Mouse (Mus musculus) heart, embryonic 11.5 days (tissue): Measurements from ENCODE around the gene Ppp1r1c. TPM values are rescaled to one million over a fixed set of nuclear protein-coding genes. Genes with fewer than 3 reads are reported as not detected.
"Not testable (repeated sequence)": the region's sequence is repeated elsewhere in the genome, so short reads cannot be mapped to it uniquely, and the experiment has no call there.

Source experiments
- ATAC-seq: fragments of 200-750 bp; cut with Nextera tagmentation; replicated peaks from 2 replicates; pipeline ENCODE4 v1.8.0; 2017; ENCODE audit warnings: moderate library complexity; ENCODE audit not compliant: insufficient number of reproducible peaks, low FRiP score, low TSS enrichment
- H3K27ac ChIP-seq: fragments of 300-500 bp; sonication (generic); 2 replicates; pipeline ENCODE4 v1.5.1; 2014; ENCODE audit warnings: mild to moderate bottlenecking, low read depth, low read length
- H3K27me3 ChIP-seq: fragments of 300-500 bp; sonication (generic); 2 replicates; pipeline ENCODE4 v1.6.1; 2014; ENCODE audit warnings: mild to moderate bottlenecking, low read length, mixed read lengths; ENCODE audit not compliant: control insufficient read depth, insufficient read depth
- H3K36me3 ChIP-seq: fragments of 300-500 bp; sonication (generic); 2 replicates; pipeline ENCODE4 v1.6.1; 2014; ENCODE audit warnings: mild to moderate bottlenecking, low read length, moderate library complexity, mixed read lengths; ENCODE audit not compliant: control insufficient read depth, insufficient read depth
- H3K4me1 ChIP-seq: fragments of 300-500 bp; sonication (generic); 2 replicates; pipeline ENCODE4 v1.6.1; 2014; ENCODE audit warnings: low read length; ENCODE audit not compliant: control insufficient read depth, insufficient read depth
- H3K4me2 ChIP-seq: fragments of 300-500 bp; sonication (generic); 2 replicates; pipeline ENCODE4 v1.6.1; 2014; ENCODE audit warnings: mild to moderate bottlenecking, moderate library complexity
- H3K4me3 ChIP-seq: fragments of 300-500 bp; sonication (generic); 2 replicates; pipeline ENCODE4 v1.5.1; 2014; ENCODE audit warnings: low read depth, low read length
- H3K9ac ChIP-seq: fragments of 300-500 bp; sonication (generic); 2 replicates; pipeline ENCODE4 v1.6.1; 2014; ENCODE audit warnings: mild to moderate bottlenecking, low read depth, low read length, moderate library complexity
- H3K9me3 ChIP-seq: fragments of 300-500 bp; sonication (generic); replicated peaks from 2 replicates; pipeline ENCODE4 v1.6.1; 2016; ENCODE audit warnings: low read length; ENCODE audit not compliant: control insufficient read depth
- WGBS: fragments of 180-500 bp; shearing (Covaris S2); extraction: QIAGEN DNeasy Blood & Tissue Kit; methylation state at CpG from one replicate; pipeline ENCODE4 v1.1.7; 2014; ENCODE audit not compliant: insufficient replicate concordance; 5-methylcytosine and 5-hydroxymethylcytosine counted together
- polyA plus RNA-seq: library from polyadenylated mRNA; unstranded; fragments of >200 nt; fragmentation: Nextera tagmentation; extraction: Ambion mirVana; gene quantifications from 2 replicates; pipeline ENCODE4 v1.2.1, GENCODE M21; 2014

Ppp1r1c gene
- polyA plus RNA-seq, 1 experiment from 2014 or later, result not detected

DNA sequence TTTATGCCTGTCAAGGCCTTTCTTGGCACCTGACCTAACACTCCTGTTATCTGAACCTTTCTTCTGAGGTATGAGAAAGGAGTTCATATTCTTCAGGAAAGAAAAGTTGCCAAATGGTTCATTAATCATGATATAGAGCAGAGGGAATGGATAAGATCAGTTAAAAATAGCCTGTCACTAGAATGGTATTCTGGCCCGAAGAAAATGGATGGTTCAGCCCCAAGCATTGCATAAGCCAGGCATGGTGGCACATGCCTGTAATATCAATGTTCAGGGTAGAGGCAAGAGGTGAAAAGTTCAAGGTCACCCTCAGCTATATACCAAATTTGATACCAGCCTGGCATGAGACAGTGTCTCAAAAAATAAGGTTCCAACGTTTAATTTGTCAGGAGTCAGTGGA lies 85.6 kb downstream of the Ppp1r1c start:
- Histone ChIP-seq H3K9me3 (no peaks in the 10 kb centered on the region), H3K4me1 (peaks cover 4% of the 10 kb centered on the region; the same call in 1 of the 2 replicates), H3K27me3 (no peaks in the 10 kb centered on the region), H3K4me3 (no peak overlapping the region), H3K4me2 (no peak overlapping the region), H3K9ac (no peak overlapping the region), H3K36me3 (no peaks in the 10 kb centered on the region), H3K27ac (no peak overlapping the region)
- ATAC-seq, result no peak
- 41% methylated on average over 2 of the region's 2 CpGs for WGBS

DNA sequence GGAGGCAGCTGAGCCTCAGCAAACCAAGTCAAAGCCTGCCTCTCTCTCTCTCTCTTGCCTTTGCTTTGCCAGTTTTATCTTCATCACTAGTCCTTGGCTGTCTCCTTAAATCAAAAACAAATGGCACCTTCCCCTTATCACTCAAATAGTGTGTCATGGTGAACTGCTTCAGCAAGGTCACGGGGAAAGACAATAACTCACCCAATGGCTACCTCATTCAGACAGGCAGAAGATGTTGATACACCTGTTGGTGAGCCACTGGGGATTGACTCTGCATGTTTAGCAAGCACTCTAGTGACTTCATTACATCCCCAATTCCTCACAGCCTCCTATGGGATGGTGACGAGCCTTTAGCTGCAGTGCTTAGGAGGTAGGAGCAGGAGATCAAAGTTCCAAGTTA lies 89.9 kb downstream of the Ppp1r1c start:
- no peak for ATAC-seq
- no peaks in the 10 kb centered on the region for H3K9me3 ChIP-seq
- WGBS, result 48% methylated on average over 2 of the region's 2 CpGs
- H3K36me3 ChIP-seq, result no peaks in the 10 kb centered on the region
- no peak overlapping the region for H3K4me2 ChIP-seq
- no peak overlapping the region for H3K9ac ChIP-seq
- H3K4me1 ChIP-seq, result peaks cover 4% of the 10 kb centered on the region; the same call in 1 of the 2 replicates
- no peak overlapping the region for H3K27ac ChIP-seq
- H3K4me3 ChIP-seq, result no peak overlapping the region
- no peaks in the 10 kb centered on the region for H3K27me3 ChIP-seq

DNA sequence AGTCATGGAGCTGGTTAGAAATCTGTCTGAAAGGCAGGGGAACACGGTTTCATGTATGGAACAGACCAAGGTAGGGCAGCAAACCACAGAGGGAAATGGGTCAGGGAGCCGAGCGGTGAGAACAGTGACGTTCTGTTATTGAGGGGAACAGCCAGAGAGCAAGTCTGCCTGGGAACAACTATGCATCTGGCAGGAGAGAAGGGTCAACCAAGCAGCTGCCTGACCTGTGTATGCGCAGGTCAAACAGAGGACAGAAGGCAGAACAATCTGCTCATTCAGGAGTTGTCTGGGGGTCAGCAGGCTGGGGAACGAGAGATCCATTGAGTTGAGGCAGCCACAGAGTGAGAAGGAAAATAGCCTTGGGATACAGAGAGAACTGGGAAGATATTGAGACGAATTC lies 91.0 kb downstream of the Ppp1r1c start:
- H3K36me3 ChIP-seq, result no peaks in the 10 kb centered on the region
- no peak overlapping the region for H3K9ac ChIP-seq
- ATAC-seq, result no peak
- 46% methylated on average over 7 of the region's 7 CpGs for WGBS
- no peak overlapping the region for H3K4me3 ChIP-seq
- no peak overlapping the region for H3K4me2 ChIP-seq
- H3K27me3 ChIP-seq, result no peaks in the 10 kb centered on the region
- no peaks in the 10 kb centered on the region for H3K4me1 ChIP-seq
- no peak overlapping the region for H3K27ac ChIP-seq
- no peaks in the 10 kb centered on the region for H3K9me3 ChIP-seq

DNA sequence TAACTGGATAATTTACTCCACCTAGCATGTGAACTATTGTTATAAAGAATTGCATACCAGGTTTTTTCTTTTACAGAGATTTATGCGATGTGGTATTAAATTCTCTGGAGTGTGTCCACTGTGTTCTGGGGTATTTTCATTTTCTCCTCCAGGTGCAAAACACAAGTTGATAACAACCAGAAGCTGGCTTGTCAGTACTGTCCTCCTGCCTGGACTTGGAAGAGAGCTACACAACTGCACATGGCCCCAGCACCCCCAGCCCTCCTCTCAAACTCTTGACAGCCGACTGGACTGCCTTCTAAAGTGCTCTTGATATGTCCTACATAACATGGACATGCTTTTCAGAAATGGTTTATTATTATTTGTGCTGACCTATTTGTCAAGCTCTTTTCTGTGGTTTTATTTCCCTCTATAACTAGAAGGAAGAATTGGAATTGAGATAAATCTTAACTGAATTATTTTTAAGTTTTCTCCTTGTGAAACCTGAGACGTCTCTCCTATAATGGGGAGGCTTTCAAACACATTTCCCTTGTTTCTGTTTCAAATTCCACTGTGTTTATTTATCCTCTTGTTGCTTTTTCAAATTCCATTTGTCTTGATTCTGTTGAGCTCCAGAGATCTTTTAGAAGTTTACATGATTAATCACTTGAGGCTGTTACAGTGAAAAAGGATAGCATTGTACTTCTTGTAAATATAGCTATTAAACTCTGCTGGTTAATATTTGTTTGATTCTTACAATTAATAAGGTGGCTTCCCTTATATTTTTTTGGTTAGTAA lies 108.3 kb downstream of the Ppp1r1c start:
- Histone ChIP-seq H3K4me3 (no peak overlapping the region), H3K9ac (no peak overlapping the region), H3K4me2 (no peak overlapping the region), H3K9me3 (no peaks in the 10 kb centered on the region), H3K27me3 (no peaks in the 10 kb centered on the region), H3K4me1 (no peaks in the 10 kb centered on the region), H3K27ac (no peak overlapping the region), H3K36me3 (no peaks in the 10 kb centered on the region)
- 48% methylated on average over 3 of the region's 3 CpGs for WGBS
- ATAC-seq, result no peak

DNA sequence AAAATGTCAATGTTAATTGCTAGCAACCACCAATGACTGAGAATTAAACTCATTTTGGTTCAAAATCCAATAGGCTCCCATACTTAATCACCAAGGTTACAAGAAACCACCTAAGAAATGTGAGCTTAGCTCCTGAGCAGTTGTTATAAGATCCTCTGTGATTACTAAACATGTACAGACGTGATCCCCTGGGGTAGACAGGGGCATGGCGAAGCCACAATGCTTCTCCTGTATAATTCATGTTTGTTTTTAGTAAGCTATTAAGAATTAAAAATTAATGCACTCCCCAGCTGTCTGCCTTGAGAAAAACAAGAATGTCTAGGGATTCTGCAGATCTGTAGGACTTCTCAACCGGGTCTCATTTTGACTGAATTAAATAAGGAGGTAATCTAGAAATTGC lies 112.0 kb downstream of the Ppp1r1c start:
- Histone ChIP-seq H3K4me2 (no peak overlapping the region), H3K9ac (no peak overlapping the region), H3K9me3 (no peaks in the 10 kb centered on the region), H3K4me3 (no peak overlapping the region), H3K36me3 (no peaks in the 10 kb centered on the region), H3K4me1 (no peaks in the 10 kb centered on the region), H3K27ac (no peak overlapping the region), H3K27me3 (no peaks in the 10 kb centered on the region)
- 77% methylated on average over 3 of the region's 3 CpGs for WGBS
- ATAC-seq, result no peak

DNA sequence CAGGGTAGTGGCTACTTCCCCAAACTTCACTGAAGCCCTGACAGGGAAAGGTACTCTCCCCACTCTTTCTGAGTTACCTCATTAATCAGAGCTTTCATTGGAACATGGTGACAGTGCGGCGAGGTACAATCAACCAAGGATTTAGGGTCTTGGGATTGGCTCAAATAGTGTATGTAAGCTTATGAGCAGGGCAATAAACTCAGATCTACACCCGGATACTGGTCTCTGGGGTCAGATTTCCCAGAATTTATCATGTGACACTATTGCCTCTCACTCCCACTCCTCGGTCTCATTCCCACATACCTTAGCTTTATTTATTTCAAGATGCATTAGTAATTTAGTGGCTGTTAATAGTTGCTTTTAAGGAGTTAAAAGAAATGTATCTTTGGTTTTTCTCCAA lies 118.3 kb downstream of the Ppp1r1c start:
- H3K4me2 ChIP-seq, result no peak overlapping the region
- H3K9me3 ChIP-seq, result no peaks in the 10 kb centered on the region
- H3K27me3 ChIP-seq, result no peaks in the 10 kb centered on the region
- 83% methylated on average over 4 of the region's 4 CpGs for WGBS
- H3K4me3 ChIP-seq, result no peak overlapping the region
- no peak overlapping the region for H3K27ac ChIP-seq
- ATAC-seq, result no peak
- H3K36me3 ChIP-seq, result no peaks in the 10 kb centered on the region
- no peak overlapping the region for H3K9ac ChIP-seq
- H3K4me1 ChIP-seq, result no peaks in the 10 kb centered on the region

DNA sequence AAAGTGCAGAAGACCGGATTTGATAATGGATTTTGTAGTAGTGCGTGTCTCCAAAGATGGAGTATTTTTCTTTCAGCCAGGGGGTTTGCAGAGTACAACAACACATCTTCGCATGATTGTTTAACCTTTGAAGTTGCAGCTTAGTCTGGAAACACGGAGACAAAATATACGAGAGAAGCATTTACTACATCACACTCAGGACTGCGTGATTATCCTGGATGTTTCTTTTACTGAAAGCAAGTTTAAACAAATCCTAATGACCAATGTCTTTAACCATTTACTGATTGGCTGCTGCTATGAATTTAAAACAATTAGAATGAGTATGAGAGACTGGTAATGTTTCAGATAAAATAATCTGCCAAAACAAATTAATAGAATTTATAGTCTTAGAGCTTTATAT lies 131.5 kb downstream of the Ppp1r1c start:
- Histone ChIP-seq H3K4me3 (no peak overlapping the region), H3K4me2 (no peak overlapping the region), H3K27me3 (no peaks in the 10 kb centered on the region), H3K9me3 (no peaks in the 10 kb centered on the region), H3K36me3 (no peaks in the 10 kb centered on the region), H3K27ac (no peak overlapping the region), H3K4me1 (no peaks in the 10 kb centered on the region), H3K9ac (no peak overlapping the region)
- 78% methylated on average over 6 of the region's 6 CpGs for WGBS
- no peak for ATAC-seq

DNA sequence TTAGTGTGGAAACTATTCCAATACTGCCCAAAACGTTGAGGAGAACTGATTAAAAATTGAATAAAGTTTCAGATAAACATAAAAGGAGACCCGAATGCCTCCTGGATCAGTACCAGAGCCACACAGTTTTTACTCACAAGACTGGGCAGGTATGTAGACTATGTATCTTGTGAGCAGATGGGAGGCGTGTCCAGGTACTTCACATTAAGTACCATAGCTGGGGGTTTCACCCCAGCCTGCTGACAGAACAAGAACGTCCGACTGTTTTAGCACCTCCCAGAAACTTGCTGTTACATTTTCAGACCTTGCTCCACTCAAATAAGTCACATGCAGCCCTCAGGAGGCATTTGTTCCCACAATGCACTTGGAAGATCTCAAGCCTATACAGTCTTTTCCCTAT lies 131.9 kb downstream of the Ppp1r1c start:
- Histone ChIP-seq H3K4me1 (no peaks in the 10 kb centered on the region), H3K36me3 (no peaks in the 10 kb centered on the region), H3K27ac (no peak overlapping the region), H3K4me3 (no peak overlapping the region), H3K4me2 (no peak overlapping the region), H3K9me3 (no peaks in the 10 kb centered on the region), H3K9ac (no peak overlapping the region), H3K27me3 (no peaks in the 10 kb centered on the region)
- 57% methylated on average over 5 of the region's 5 CpGs for WGBS
- ATAC-seq, result no peak

DNA sequence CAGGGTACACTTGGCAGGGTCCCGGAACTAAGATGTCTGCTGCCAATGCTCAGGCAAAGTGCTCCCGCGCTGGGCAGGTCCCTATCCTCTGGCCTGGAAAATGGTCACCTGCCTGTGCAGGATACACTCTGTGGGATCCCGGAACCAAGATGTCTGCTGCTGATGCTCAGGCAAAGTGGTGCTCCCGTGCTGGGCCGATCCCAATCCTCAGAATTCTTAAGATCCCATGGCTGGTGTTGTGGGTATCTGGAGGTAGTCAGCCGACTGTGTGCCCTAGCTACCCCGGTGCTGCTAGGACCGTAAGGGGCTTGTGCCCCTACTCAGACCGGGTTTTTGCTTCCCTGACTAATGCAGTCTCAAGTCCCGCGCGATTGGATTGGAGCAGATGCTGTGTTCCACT lies 139.8 kb downstream of the Ppp1r1c start:
- not testable (repeated sequence) for H3K9ac ChIP-seq, H3K4me2 ChIP-seq, ATAC-seq, H3K27ac ChIP-seq, H3K9me3 ChIP-seq, H3K36me3 ChIP-seq, H3K27me3 ChIP-seq, H3K4me3 ChIP-seq, H3K4me1 ChIP-seq
- WGBS, result 76% methylated on average over 13 of the region's 13 CpGs
